Comparison of ENCODE assay signal across 8 mouse cellular contexts in the genomic region with DNA sequence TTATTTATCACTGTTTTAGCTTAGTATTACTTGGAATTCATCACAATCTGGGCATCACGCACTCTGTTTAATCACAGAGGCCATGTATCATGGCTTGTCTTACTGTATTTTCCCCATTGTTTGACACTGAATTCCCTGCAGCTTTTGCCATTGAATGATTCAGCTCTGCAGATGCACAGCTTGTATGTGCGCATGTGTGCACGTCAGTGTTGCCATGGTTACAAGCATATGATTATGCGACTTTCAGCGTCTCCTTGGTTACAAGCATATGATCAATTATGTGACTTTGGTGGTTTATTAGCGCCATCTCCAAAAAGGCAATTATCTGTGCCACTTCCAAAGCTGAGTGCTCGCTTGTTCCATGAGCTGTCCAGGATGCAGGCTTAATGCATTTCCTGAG. TPM values are rescaled to one million over a fixed set of nuclear protein-coding genes. Genes with fewer than 3 reads are reported as not detected.
DNase-seq lines count a peak whose midpoint lies in the region; ATAC-seq lines count a peak whose summit lies in the region.

No protein-coding gene starts in this region.

- peak; percentile 30 for DNase-seq in cerebellum, adult 11 months
- peak; percentile 71 for DNase-seq in mesoderm, embryonic 11.5 days (ENCODE audit: low read depth, low spot score)
- peak; percentile 61 for DNase-seq in right cerebral cortex, postnatal 14 days
- no peak for DNase-seq in lung, postnatal 36 days
- DNase-seq in urinary bladder, adult 2 months (ENCODE audit: low spot score), result no peak

- H3K9ac ChIP-seq in hindbrain, embryonic 13.5 days, result peak overlapping the region; percentile 68

- peaks cover 8% of the 10 kb centered on the region; the same call in 1 of the 2 replicates for H3K9me3 ChIP-seq in hindbrain, embryonic 13.5 days

- no peaks in the 10 kb centered on the region for H3K27me3 ChIP-seq in hindbrain, embryonic 13.5 days

- ATAC-seq in cerebellum, adult (ENCODE audit: insufficient number of reproducible peaks, low FRiP score, low TSS enrichment), result no peak
- ATAC-seq in hindbrain, embryonic 13.5 days (ENCODE audit: low FRiP score), result peak; percentile 74
- no peak for ATAC-seq in megakaryocyte, adult 5-6 weeks (ENCODE audit: poor library complexity, severe bottlenecking)

- whole genome bisulfite sequencing in hindbrain, embryonic 13.5 days, result 19% methylated on average over 7 of the region's 7 CpGs

- H3K4me3 ChIP-seq in hindbrain, embryonic 13.5 days, result peak overlapping the region; percentile 51

- H3K36me3 ChIP-seq in hindbrain, embryonic 13.5 days, result peaks cover 63% of the 10 kb centered on the region

- H3K27ac ChIP-seq in hindbrain, embryonic 13.5 days, result peak overlapping the region; percentile 88

- H3K4me1 ChIP-seq in hindbrain, embryonic 13.5 days (replicated peaks), result peaks cover 22% of the 10 kb centered on the region

- peak overlapping the region; percentile 58 for H3K4me2 ChIP-seq in hindbrain, embryonic 13.5 days

RNA-seq across cellular contexts. Expression of gene Mcmbp, which starts 49.5 kb away (rescaled TPM):
- 53.8 and 57.1 TPM in 2 replicates for polyA plus RNA-seq in hindbrain, embryonic 13.5 days (2015; fragmentation: Nextera tagmentation; extraction: Ambion mirVana)
- polyA plus RNA-seq in urinary bladder, adult 2 months (2012; rRNA removed), result 22.0 and 26.0 TPM in 2 replicates
- total RNA-seq in megakaryocyte, adult 5-6 weeks (2015), result 127 and 133 TPM in 2 replicates
- total RNA-seq in megakaryocyte, adult 5-6 weeks (2017), result 77.4 and 95.5 TPM in 2 replicates

RNA-seq across cellular contexts. Expression of gene Sec23ip, which starts 53.9 kb away (rescaled TPM):
- 42.5 and 44.0 TPM in 2 replicates for polyA plus RNA-seq in hindbrain, embryonic 13.5 days (2015; fragmentation: Nextera tagmentation; extraction: Ambion mirVana)
- 17.8 and 19.7 TPM in 2 replicates for polyA plus RNA-seq in urinary bladder, adult 2 months (2012; rRNA removed)
- 29.1 and 41.2 TPM in 2 replicates for total RNA-seq in megakaryocyte, adult 5-6 weeks (2015)
- 36.6 and 41.5 TPM in 2 replicates for total RNA-seq in megakaryocyte, adult 5-6 weeks (2017)

Comparison
In these comparisons a context has a peak if more than half of its experiments do, and no peak if none do; other contexts are left out.
1. DNase-seq: peak in cerebellum, adult 11 months (single experiment), mesoderm, embryonic 11.5 days (single experiment) and right cerebral cortex, postnatal 14 days (single experiment); none in lung, postnatal 36 days (single experiment) and urinary bladder, adult 2 months (single experiment).